Mouse (Mus musculus) forebrain, postnatal 0 days (tissue): ENCODE results near the gene Zfp507. TPM values are rescaled to one million over a fixed set of nuclear protein-coding genes. Genes with fewer than 3 reads are reported as not detected.
A peak's percentile ranks its signal among the peaks of the same experiment; 100 is the strongest.

Source experiments
- ATAC-seq: fragments of 200-750 bp; cut with Nextera tagmentation; 2 replicates; pipeline ENCODE4 v1.8.0; 2017; ENCODE audit warnings: mild to moderate bottlenecking, moderate library complexity
- DNase-seq: peaks from one replicate; pipeline ENCODE4 v3.0.0-alpha.2; 2015
- H3K27ac ChIP-seq: fragments of 300-500 bp; sonication (generic); 2 replicates; pipeline ENCODE4 v1.5.1; 2014; ENCODE audit warnings: low read depth, mild to moderate bottlenecking, antibody characterized with exemption, low read length, moderate library complexity, mixed read lengths
- H3K27me3 ChIP-seq: fragments of 300-500 bp; sonication (generic); 2 replicates; pipeline ENCODE4 v1.6.1; 2014; ENCODE audit warnings: mild to moderate bottlenecking, low read length, mixed read lengths; ENCODE audit not compliant: insufficient read depth
- H3K36me3 ChIP-seq: fragments of 300-500 bp; sonication (generic); 2 replicates; pipeline ENCODE4 v1.6.1; 2014; ENCODE audit warnings: mild to moderate bottlenecking, moderate library complexity; ENCODE audit not compliant: insufficient read depth
- H3K4me1 ChIP-seq: fragments of 300-500 bp; sonication (generic); 2 replicates; pipeline ENCODE4 v1.6.1; 2014; ENCODE audit warnings: antibody characterized with exemption; ENCODE audit not compliant: insufficient read depth
- H3K4me2 ChIP-seq: fragments of 300-500 bp; sonication (generic); 2 replicates; pipeline ENCODE4 v1.6.1; 2014; ENCODE audit warnings: low read depth, mild to moderate bottlenecking, moderate library complexity
- H3K4me3 ChIP-seq: fragments of 300-500 bp; sonication (generic); 2 replicates; pipeline ENCODE4 v1.5.1; 2014; ENCODE audit warnings: low read depth, low read length, mixed read lengths
- H3K9ac ChIP-seq: fragments of 300-500 bp; sonication (generic); 2 replicates; pipeline ENCODE4 v1.6.1; 2014; ENCODE audit warnings: mild to moderate bottlenecking
- H3K9me3 ChIP-seq: fragments of 300-500 bp; sonication (generic); 2 replicates; pipeline ENCODE4 v1.6.1; 2016; ENCODE audit warnings: low read length
- CTCF ChIP-seq: sonication (generic); IDR thresholded peaks from 2 replicates; pipeline ENCODE4 v1.5.1; 2016; ENCODE audit warnings: antibody characterized with exemption, control low read depth, low read depth
- WGBS: fragments of 180-500 bp; shearing (Covaris S2); extraction: QIAGEN DNeasy Blood & Tissue Kit; methylation state at CpG from one replicate; pipeline ENCODE4 v1.1.7; 2014; 5-methylcytosine and 5-hydroxymethylcytosine counted together
- polyA plus RNA-seq: library from polyadenylated mRNA; unstranded; fragments of >200 nt; fragmentation: Nextera tagmentation; extraction: Ambion mirVana; gene quantifications from 2 replicates; pipeline ENCODE4 v1.2.1, GENCODE M21; 2015
- total RNA-seq: library from RNA; depleted of rRNA; stranded (reverse); fragments of >200 nt; gene quantifications from 2 replicates; pipeline ENCODE4 v1.2.3, GENCODE M21; 2014

Zfp507 gene
- total and polyA plus RNA-seq, 2 experiments from 2014 or later, result 8.1 to 30.5 TPM

DNA sequence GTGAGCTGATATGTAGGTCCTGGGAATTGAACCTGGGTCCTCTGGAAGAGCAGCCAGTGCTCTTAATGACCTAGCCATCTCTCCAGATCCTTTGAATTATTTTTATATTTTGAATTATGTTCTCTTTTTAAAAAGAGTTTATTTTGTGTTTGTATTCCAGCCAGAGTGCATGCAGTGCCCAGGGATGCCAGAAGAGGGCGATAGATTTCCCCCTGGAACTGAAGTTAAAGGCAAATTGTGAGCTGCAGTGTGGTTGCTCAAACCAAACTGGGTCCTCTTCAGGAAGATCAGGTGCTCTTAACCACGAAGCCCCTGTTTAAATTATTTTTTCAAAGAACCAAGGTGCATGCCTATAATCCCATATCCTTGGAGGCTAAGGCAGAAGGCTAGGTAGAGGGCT lies 43.2 kb downstream of the Zfp507 start:
- H3K4me3 ChIP-seq, result no peak overlapping the region
- no peak overlapping the region for H3K27ac ChIP-seq
- no peaks in the 10 kb centered on the region for H3K4me1 ChIP-seq
- DNase-seq (peak; percentile 49), ATAC-seq (no peak)
- no peak overlapping the region for H3K9ac ChIP-seq
- H3K9me3 ChIP-seq, result no peaks in the 10 kb centered on the region
- 22% methylated on average over 2 of the region's 2 CpGs for WGBS
- no peaks in the 10 kb centered on the region for H3K27me3 ChIP-seq
- no peaks in the 10 kb centered on the region for H3K36me3 ChIP-seq
- no peak overlapping the region for H3K4me2 ChIP-seq
- TF ChIP-seq CTCF, result peak; percentile 63

DNA sequence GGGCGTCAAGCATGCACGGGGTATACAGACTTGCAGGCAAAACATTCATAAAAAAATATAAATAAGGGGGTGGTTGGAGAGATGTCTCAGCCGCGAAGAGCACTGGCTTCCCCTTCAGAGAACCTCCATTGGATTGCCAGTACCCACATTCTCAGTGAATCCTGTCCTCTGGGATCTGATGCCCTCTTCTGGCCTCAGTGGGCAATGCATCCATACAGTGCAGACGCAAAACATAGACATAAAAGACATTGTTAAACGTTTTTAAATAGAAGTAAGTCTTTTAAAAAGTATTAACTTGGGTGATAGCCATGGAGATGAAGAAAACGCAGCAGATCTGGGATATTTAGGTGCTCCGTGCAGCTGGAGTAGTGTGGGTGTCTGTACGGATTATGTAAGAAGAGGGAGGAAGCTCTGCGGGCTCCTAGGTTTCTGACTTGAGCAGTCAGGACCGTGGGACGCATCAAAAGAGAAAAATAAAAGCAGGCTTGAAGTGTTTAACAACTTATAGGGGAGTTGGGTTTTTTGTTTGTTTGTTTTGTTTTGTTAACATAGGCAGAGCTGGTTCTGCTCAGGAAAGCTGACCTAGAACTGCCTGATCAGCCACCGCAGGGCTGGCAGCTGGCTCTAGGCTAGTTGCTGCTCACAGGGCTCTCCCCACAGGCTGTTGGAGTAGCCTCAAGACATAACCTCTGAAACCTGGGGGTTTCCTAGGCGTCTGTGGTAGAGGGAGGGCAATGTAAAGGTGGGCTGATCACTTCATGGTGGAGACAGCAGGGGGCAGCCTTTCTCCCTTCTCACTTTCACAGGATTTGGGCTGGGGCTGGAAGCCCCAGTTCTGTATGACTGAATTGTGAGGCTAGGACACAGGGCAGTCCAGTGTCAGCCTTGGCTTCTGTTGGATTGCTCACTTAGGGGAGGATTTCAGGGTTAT lies 46.0 kb downstream of the Zfp507 start:
- H3K27me3 ChIP-seq, result no peaks in the 10 kb centered on the region
- DNase-seq (no peak), ATAC-seq (no peak)
- 43% methylated on average over 14 of the region's 14 CpGs for WGBS
- H3K9me3 ChIP-seq, result no peaks in the 10 kb centered on the region
- peak; percentile 54 for TF ChIP-seq CTCF
- H3K4me2 ChIP-seq, result no peak overlapping the region
- no peaks in the 10 kb centered on the region for H3K36me3 ChIP-seq
- H3K9ac ChIP-seq, result no peak overlapping the region
- H3K4me3 ChIP-seq, result no peak overlapping the region
- H3K27ac ChIP-seq, result no peak overlapping the region
- H3K4me1 ChIP-seq, result no peaks in the 10 kb centered on the region

DNA sequence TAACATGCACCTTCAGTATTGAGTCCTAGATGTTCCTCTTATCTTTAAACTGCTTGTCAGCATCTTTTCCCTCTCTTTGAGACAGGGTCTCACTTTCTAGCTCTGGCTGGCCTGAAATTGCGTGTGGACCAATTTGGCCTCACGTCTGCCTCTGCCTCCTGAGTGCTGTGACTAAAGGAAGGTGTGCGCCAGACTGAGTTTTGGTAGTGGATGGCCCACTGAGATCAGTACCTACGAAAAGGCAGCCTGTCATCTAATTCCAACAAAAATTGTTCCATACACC lies 48.0 kb downstream of the Zfp507 start:
- Histone ChIP-seq H3K27ac (no peak overlapping the region), H3K9me3 (no peaks in the 10 kb centered on the region), H3K4me1 (no peaks in the 10 kb centered on the region), H3K27me3 (no peaks in the 10 kb centered on the region), H3K4me2 (peak overlapping the region; percentile 99), H3K36me3 (peaks cover 6% of the 10 kb centered on the region; the same call in 1 of the 2 replicates), H3K4me3 (peak overlapping the region; percentile 82), H3K9ac (peak overlapping the region; percentile 71)
- ATAC-seq, result no peak
- WGBS, result 64% methylated on average over 4 of the region's 4 CpGs
- no peak for DNase-seq
- no peak for TF ChIP-seq CTCF

DNA sequence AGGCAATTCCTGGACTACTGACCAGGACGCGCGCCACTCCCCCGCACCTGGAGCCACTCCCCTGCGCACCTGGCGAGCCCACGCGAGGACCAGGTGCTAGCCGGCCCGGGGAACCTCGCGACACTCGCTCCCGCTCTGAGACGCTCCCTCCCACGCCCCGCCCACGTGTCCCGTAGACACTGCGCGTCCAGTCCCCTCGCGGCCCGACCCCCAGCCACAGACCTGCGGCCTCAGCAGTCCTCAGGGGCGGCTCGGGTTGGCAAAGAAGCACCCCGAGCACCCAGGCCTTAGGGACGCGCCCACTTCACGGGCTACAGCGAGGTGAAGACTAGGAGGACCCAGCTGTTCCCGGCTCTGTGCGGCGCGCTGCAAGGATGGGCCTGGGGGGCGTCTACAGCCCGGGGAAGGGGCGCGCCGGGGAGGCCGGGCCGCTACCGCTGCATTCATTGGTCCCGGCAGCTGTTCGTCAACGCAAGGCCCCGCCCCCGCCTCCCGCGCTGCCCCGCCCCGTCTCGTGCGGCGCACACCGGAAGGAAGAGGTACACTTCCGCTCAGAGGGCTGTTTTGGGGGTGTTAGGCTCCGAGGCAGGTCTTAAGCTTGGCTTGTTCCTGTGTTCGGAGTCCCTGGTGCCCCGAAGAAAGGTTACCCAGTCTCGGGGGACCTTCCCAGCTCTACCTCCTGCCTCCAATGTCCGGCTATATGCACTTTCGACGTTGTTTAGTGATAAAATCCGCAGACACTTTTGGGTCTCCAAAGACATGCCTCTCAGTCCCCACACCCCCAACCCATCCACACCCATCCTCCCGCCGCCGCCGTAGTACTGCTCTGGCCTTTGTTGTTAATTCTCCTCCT lies 48.5 kb downstream of the Zfp507 start, which contains the start of gene Dpy19l3:
TSS of gene Dpy19l3 (minus strand) at position 422 of the 853 bp plus-strand sequence.
- peak within 1 kb of the TSS; percentile 99 for H3K4me2 ChIP-seq
- peak; percentile 94 for DNase-seq
- peak within 1 kb of the TSS; percentile 71 for H3K9ac ChIP-seq
- TF ChIP-seq CTCF, result no peak
- ATAC-seq, result peak; percentile 99
- 3% methylated on average over 65 of the region's 70 CpGs for WGBS
- peak within 1 kb of the TSS; percentile 70; the same call in 1 of the 2 replicates for H3K27ac ChIP-seq
- no peaks in the 10 kb centered on the region for H3K4me1 ChIP-seq
- H3K9me3 ChIP-seq, result no peaks in the 10 kb centered on the region
- peaks cover 11% of the 10 kb centered on the region; the same call in 1 of the 2 replicates for H3K36me3 ChIP-seq
- H3K4me3 ChIP-seq, result peak within 1 kb of the TSS; percentile 82
- no peaks in the 10 kb centered on the region for H3K27me3 ChIP-seq

DNA sequence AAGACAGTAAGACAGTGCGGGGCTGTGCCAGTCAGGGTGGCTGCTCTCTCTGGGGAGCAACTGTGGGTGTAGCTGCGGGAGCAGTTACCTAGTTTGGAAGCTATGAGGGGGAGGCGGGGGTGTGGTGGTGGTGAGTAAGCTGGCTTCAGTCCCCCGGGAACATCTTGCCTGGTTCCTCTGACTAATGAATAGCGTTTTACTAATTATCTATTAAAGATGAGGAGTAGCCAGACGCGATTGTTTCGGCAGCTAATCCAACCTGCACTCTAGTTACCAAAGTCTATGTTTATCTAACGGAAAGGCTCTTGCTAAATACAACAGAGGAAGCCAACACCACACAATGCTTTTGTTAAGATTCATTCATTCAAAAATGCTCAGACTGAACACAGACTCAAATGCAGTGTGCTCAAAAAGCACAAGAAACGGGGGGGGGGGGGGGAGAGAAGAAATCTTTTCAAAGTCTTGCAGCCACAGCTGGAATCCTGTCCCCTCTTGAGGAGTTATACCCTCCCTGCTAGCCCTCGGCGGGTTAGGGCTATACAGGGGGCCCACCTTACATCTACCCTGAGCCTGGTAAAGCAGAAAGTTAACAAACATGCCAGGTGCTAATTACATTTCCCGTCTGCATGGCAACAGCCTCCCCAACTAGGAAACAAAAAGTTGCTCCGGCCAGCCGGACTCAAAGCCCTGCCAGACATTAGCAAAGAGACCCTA lies 49.3 kb downstream of the Zfp507 start:
- peak overlapping the region; percentile 99 for H3K4me2 ChIP-seq
- peak overlapping the region; percentile 82 for H3K4me3 ChIP-seq
- H3K27me3 ChIP-seq, result no peaks in the 10 kb centered on the region
- no peaks in the 10 kb centered on the region for H3K4me1 ChIP-seq
- no peak for TF ChIP-seq CTCF
- DNase-seq, result peak; percentile 28
- 1% methylated on average over 15 of the region's 15 CpGs for WGBS
- no peak for ATAC-seq
- H3K27ac ChIP-seq, result no peak overlapping the region
- H3K9ac ChIP-seq, result peak overlapping the region; percentile 71
- H3K36me3 ChIP-seq, result peaks cover 18% of the 10 kb centered on the region; the same call in 1 of the 2 replicates
- no peaks in the 10 kb centered on the region for H3K9me3 ChIP-seq

DNA sequence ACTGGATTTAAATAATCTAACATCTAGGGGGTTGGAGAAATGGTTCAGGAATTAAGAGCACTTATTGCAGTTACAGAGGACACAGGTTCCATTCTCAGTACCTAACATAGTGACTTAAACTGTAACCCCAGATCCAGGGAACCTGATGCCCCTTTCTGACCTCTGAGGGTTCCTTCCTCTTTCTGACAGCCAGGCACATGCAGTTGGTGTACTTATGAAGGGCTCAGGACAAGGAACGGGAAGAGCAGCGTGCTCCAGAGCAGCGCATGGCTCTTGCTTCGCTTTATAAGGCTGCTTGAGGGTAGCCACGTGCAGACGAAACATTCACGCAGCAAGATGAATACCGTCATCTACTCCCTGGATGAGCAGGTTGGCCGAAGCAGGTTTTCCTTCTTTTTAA lies 51.9 kb downstream of the Zfp507 start:
- 96% methylated on average over 9 of the region's 9 CpGs for WGBS

More for the DNA sequence above, 51.9 kb downstream of the Zfp507 start:
- ATAC-seq (no peak), DNase-seq (no peak)
- peaks cover 35% of the 10 kb centered on the region for H3K36me3 ChIP-seq
- H3K9me3 ChIP-seq, result no peaks in the 10 kb centered on the region
- H3K9ac ChIP-seq, result no peak overlapping the region
- no peak overlapping the region for H3K4me2 ChIP-seq
- no peak for TF ChIP-seq CTCF
- no peaks in the 10 kb centered on the region for H3K27me3 ChIP-seq
- H3K4me1 ChIP-seq, result no peaks in the 10 kb centered on the region
- no peak overlapping the region for H3K27ac ChIP-seq
- H3K4me3 ChIP-seq, result no peak overlapping the region
